Mouse (Mus musculus): ENCODE measurements around the gene Taok2. TPM values are rescaled to one million over a fixed set of nuclear protein-coding genes. Genes with fewer than 3 reads are reported as not detected.
A peak's percentile ranks its signal among the peaks of the same experiment; 100 is the strongest.

The Taok2 gene
- polyA plus RNA-seq, 1 experiment from 2014 or later, result 36.4 TPM

DNA sequence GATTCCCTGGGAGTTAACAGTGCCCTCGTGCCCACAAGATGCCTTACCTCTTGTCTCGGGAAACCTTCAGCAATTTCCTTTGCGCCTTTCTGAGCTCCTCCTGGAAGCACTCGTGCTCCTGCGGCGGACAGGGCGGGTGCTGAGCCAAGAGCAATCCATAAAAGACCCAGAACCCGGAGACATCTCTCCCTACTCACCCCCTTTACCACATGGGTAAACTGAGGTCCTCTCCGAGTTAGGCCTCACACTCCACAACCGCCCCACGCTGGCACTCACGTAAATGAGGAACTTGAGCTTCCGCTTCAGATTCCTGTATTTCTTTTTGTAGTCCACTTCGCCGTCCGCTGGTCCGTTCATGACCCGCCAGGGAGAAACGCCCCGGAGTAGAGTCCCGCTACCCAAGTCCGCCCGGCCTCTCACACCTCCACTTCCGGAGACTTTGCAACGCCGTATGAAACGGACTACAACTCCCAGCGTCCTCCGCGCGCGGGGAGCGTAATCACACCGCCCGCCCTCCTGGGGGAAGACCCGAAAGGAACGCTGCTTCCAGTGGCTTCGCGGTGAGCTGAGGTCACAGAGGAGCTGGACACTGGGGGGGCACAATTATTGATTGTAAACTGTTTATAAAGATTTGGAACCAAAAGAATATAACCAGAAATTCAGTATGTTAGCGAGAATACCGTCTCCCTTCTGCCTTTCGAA lies 22.9 kb downstream of the Taok2 start, which contains the start of gene Hirip3:
Hirip3 (plus strand) TSS at position 544 of the 702 bp plus-strand sequence.
- Histone ChIP-seq H3K9me3 (ENCODE audit: control insufficient read depth, low read length) (no peaks in the 10 kb centered on the region), H3K27me3 (ENCODE audit: control insufficient read depth, insufficient read depth, low read length) (no peaks in the 10 kb centered on the region), H3K4me1 (replicated peaks; ENCODE audit: control insufficient read depth, insufficient read depth, low read length) (peaks cover 24% of the 10 kb centered on the region), H3K4me3 (replicated peaks; ENCODE audit: low read length) (peak within 1 kb of the TSS; percentile 50), H3K4me2 (replicated peaks) (peak within 1 kb of the TSS; percentile 84), H3K9ac (peak within 1 kb of the TSS; percentile 59), H3K36me3 (replicated peaks; ENCODE audit: control insufficient read depth, insufficient read depth) (peaks cover 49% of the 10 kb centered on the region), H3K27ac (peak within 1 kb of the TSS; percentile 89)
- 5% methylated on average over 42 of the region's 42 CpGs for WGBS
- ATAC-seq (ENCODE audit: low FRiP score), result peak; percentile 87
- peak; percentile 96 for DNase-seq (ENCODE audit: low spot score)

DNA sequence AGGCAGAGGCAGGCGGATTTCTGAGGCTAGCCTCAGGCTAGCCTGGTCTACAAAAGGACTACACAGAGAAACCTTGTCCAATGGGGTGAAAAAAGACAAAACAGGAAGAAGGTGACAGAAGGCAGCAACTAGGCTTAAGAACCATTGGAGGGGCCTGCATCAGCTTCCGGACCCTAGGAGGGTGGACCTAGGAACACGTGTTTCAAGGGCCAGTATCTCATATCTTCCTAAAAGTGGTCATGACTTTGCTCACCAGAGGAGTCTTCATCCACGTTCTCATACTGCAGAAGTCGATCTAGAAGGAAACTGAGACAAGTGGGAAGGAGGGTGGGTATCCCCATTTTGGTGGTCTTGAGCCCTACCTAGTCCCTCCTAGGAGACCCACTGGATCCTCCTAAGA lies 23.5 kb downstream of the Taok2 start:
- ATAC-seq (ENCODE audit: low FRiP score) (no peak), DNase-seq (ENCODE audit: low spot score) (no peak)
- Histone ChIP-seq H3K9ac (peak overlapping the region; percentile 59), H3K36me3 (replicated peaks; ENCODE audit: control insufficient read depth, insufficient read depth) (peaks cover 49% of the 10 kb centered on the region), H3K27ac (no peak overlapping the region), H3K4me2 (replicated peaks) (peak overlapping the region; percentile 84), H3K27me3 (ENCODE audit: control insufficient read depth, insufficient read depth, low read length) (no peaks in the 10 kb centered on the region), H3K9me3 (ENCODE audit: control insufficient read depth, low read length) (no peaks in the 10 kb centered on the region), H3K4me1 (replicated peaks; ENCODE audit: control insufficient read depth, insufficient read depth, low read length) (peaks cover 24% of the 10 kb centered on the region), H3K4me3 (replicated peaks; ENCODE audit: low read length) (peak overlapping the region; percentile 50)
- 73% methylated on average over 5 of the region's 5 CpGs for WGBS

DNA sequence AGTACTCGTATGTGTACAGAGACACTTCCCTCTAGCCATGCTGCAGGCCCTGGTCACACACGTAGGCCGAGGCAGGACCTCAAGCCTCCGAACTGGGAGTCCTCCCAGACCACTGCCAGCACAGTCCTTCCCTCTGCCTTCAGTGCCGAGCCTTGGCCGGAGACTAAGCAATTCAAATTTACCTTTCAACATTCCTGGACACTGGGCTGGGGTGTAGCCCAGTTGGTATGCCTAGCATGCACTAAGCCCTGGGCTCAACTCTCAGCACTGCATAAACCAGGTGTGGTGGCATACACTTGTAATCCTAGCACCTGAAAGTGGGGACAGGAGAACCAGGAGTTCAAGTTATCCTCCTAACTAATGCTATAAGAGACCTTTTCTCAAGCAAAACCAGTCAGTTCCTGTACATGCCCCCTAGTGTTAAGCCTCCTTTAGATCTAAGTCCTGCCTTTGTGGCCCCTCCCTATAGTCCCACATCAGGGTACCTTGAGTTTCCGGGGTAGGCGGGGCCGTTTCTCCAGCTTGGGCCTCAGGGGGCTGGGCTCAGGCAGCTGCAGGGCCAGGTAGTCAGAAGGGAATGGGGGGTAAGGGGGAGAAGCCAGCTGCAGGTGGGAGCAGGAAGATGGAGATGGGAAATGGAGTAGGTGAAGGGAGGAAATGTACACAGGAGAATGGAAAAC lies 27.6 kb downstream of the Taok2 start:
- H3K4me3 ChIP-seq (replicated peaks; ENCODE audit: low read length), result no peak overlapping the region
- no peak for ATAC-seq (ENCODE audit: low FRiP score)
- no peak overlapping the region for H3K4me2 ChIP-seq (replicated peaks)
- H3K9me3 ChIP-seq (ENCODE audit: control insufficient read depth, low read length), result no peaks in the 10 kb centered on the region
- H3K9ac ChIP-seq, result no peak overlapping the region
- no peaks in the 10 kb centered on the region for H3K27me3 ChIP-seq (ENCODE audit: control insufficient read depth, insufficient read depth, low read length)
- H3K27ac ChIP-seq, result no peak overlapping the region
- peaks cover 67% of the 10 kb centered on the region for H3K36me3 ChIP-seq (replicated peaks; ENCODE audit: control insufficient read depth, insufficient read depth)
- peaks cover 8% of the 10 kb centered on the region for H3K4me1 ChIP-seq (replicated peaks; ENCODE audit: control insufficient read depth, insufficient read depth, low read length)
- WGBS, result 77% methylated on average over 9 of the region's 9 CpGs
- no peak for DNase-seq (ENCODE audit: low spot score)

DNA sequence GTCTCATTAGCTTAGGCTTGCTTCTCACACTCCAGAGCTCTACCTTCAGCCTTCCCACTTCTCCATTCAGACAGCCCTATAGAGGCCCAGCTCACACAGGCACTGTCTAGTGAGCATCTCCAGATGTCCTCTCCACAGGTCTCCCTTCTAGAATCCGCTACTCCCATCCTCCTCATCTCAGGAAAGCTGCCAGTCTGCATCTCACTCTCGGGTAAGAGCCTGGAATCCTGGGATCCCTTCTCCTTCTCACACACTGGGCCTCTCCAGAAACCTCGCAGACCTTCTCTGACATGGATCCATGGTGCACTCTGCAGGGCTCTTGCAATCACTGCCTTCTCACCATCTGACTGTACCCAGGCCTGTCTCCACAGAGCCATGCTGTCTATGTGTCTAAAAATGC lies 28.9 kb downstream of the Taok2 start:
- H3K9me3 ChIP-seq (ENCODE audit: control insufficient read depth, low read length), result no peaks in the 10 kb centered on the region
- H3K4me1 ChIP-seq (replicated peaks; ENCODE audit: control insufficient read depth, insufficient read depth, low read length), result peaks cover under 1% of the 10 kb centered on the region; the same call in 1 of the 2 replicates
- no peak overlapping the region for H3K4me2 ChIP-seq (replicated peaks)
- no peak for ATAC-seq (ENCODE audit: low FRiP score)
- no peaks in the 10 kb centered on the region for H3K27me3 ChIP-seq (ENCODE audit: control insufficient read depth, insufficient read depth, low read length)
- H3K4me3 ChIP-seq (replicated peaks; ENCODE audit: low read length), result no peak overlapping the region
- H3K36me3 ChIP-seq (replicated peaks; ENCODE audit: control insufficient read depth, insufficient read depth), result peaks cover 71% of the 10 kb centered on the region
- no peak for DNase-seq (ENCODE audit: low spot score)
- H3K27ac ChIP-seq, result no peak overlapping the region
- no peak overlapping the region for H3K9ac ChIP-seq
- WGBS, result 87% methylated on average over 3 of the region's 3 CpGs

DNA sequence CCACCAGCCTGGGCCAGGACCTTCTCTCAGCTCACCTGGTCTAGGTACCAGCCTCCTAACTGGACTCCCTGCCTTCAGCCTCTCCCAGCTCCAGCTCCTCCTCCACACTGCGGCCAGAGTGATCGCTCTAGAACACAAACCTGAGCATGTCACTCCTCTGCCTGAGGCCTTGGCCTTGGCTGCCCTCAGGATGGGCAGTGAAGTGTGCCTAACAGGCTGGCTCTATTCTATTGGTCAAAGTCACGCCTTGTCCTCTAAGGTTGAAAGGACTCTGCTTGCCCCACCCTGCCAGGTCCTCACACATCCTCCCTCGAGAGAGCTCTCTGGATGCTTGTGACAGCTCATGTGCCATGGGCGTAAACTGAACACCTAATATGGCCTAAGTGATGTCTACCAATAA lies 31.0 kb downstream of the Taok2 start:
- H3K9me3 ChIP-seq (ENCODE audit: control insufficient read depth, low read length), result no peaks in the 10 kb centered on the region
- no peak overlapping the region for H3K4me3 ChIP-seq (replicated peaks; ENCODE audit: low read length)
- no peak overlapping the region for H3K9ac ChIP-seq
- peaks cover 55% of the 10 kb centered on the region for H3K36me3 ChIP-seq (replicated peaks; ENCODE audit: control insufficient read depth, insufficient read depth)
- H3K4me1 ChIP-seq (replicated peaks; ENCODE audit: control insufficient read depth, insufficient read depth, low read length), result peaks cover 9% of the 10 kb centered on the region
- no peak overlapping the region for H3K27ac ChIP-seq
- DNase-seq (ENCODE audit: low spot score), result no peak
- no peak for ATAC-seq (ENCODE audit: low FRiP score)
- H3K27me3 ChIP-seq (ENCODE audit: control insufficient read depth, insufficient read depth, low read length), result peaks cover 14% of the 10 kb centered on the region
- WGBS, result 87% methylated on average over 5 of the region's 5 CpGs
- H3K4me2 ChIP-seq (replicated peaks), result no peak overlapping the region

DNA sequence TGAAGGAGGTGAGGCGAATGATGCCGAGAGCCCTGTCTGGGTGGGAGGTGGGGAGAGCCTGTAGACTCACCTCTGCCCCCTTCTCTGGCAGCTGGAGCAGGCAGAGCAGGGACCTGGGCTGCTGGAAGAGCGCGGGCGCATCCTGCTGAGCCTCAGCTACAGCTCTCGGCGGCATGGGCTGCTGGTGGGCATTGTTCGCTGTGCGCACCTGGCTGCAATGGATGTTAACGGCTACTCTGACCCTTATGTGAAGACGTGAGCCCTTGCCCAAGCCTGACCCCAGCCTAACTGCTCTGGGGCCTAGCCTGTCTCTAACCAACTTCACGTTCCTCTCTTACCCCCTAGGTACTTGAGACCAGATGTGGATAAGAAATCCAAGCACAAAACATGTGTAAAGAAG lies 33.3 kb downstream of the Taok2 start:
- Histone ChIP-seq H3K27me3 (ENCODE audit: control insufficient read depth, insufficient read depth, low read length) (peaks cover 21% of the 10 kb centered on the region), H3K4me3 (replicated peaks; ENCODE audit: low read length) (no peak overlapping the region), H3K9me3 (ENCODE audit: control insufficient read depth, low read length) (no peaks in the 10 kb centered on the region), H3K27ac (no peak overlapping the region), H3K4me1 (replicated peaks; ENCODE audit: control insufficient read depth, insufficient read depth, low read length) (peaks cover 21% of the 10 kb centered on the region), H3K4me2 (replicated peaks) (no peak overlapping the region), H3K9ac (no peak overlapping the region), H3K36me3 (replicated peaks; ENCODE audit: control insufficient read depth, insufficient read depth) (peaks cover 45% of the 10 kb centered on the region)
- ATAC-seq (ENCODE audit: low FRiP score) (no peak), DNase-seq (ENCODE audit: low spot score) (no peak)
- 35% methylated on average over 12 of the region's 12 CpGs for WGBS

DNA sequence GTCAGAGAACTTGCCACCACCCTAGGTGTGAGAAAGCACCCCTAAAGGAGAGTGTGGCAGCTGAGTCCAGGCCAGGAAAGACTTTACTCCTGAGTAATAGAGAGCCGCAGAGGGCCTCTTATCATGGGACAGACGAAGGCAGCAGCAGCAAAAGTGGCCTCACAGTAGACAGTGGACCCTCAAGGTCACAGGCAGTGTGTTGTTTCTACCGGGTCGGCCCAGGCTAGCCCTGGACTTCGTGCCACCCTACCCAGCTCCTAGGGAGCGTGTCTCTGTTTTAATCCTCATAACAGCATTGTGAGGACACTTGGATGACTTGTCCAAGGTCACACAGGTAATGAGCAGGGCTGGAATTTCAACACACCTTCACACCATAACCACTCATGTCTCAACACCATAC lies 34.3 kb downstream of the Taok2 start:
- no peak overlapping the region for H3K4me2 ChIP-seq (replicated peaks)
- WGBS, result 91% methylated on average over 6 of the region's 6 CpGs

DNA sequence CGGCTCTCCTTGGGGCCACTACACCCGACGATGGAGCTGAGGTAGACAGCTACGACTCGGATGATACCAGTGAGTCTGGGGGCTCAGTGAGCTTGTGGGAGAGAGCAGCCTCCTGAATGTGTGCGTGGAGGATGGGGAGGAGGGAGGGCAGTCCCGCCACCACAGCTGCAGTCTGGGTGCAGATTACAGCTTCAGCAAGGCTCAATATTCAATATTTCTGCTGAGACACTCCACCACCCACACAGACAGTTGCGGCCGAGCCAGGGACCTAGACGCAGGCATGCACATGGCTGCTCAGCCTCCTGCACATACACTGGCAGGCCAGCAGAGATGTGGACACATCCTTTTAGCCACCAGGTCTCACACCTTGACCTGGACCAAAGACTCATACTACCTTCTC lies 35.7 kb downstream of the Taok2 start:
- DNase-seq (ENCODE audit: low spot score), result no peak
- no peak overlapping the region for H3K27ac ChIP-seq
- peak overlapping the region; percentile 100 for H3K4me2 ChIP-seq (replicated peaks)
- H3K4me1 ChIP-seq (replicated peaks; ENCODE audit: control insufficient read depth, insufficient read depth, low read length), result peaks cover 21% of the 10 kb centered on the region
- H3K27me3 ChIP-seq (ENCODE audit: control insufficient read depth, insufficient read depth, low read length), result peaks cover 21% of the 10 kb centered on the region
- no peaks in the 10 kb centered on the region for H3K9me3 ChIP-seq (ENCODE audit: control insufficient read depth, low read length)
- H3K9ac ChIP-seq, result peak overlapping the region; percentile 76
- 36% methylated on average over 10 of the region's 10 CpGs for WGBS
- H3K36me3 ChIP-seq (replicated peaks; ENCODE audit: control insufficient read depth, insufficient read depth), result peaks cover 21% of the 10 kb centered on the region
- ATAC-seq (ENCODE audit: low FRiP score), result 0 out of 2 replicates have a peak, but pooled peaks have one; percentile 7
- peak overlapping the region; percentile 59 for H3K4me3 ChIP-seq (replicated peaks; ENCODE audit: low read length)

More for the DNA sequence above, 34.3 kb downstream of the Taok2 start:
- no peak for DNase-seq (ENCODE audit: low spot score)
- Histone ChIP-seq H3K4me3 (replicated peaks; ENCODE audit: low read length) (no peak overlapping the region), H3K9ac (no peak overlapping the region), H3K9me3 (ENCODE audit: control insufficient read depth, low read length) (no peaks in the 10 kb centered on the region), H3K36me3 (replicated peaks; ENCODE audit: control insufficient read depth, insufficient read depth) (peaks cover 35% of the 10 kb centered on the region), H3K27me3 (ENCODE audit: control insufficient read depth, insufficient read depth, low read length) (peaks cover 21% of the 10 kb centered on the region), H3K4me1 (replicated peaks; ENCODE audit: control insufficient read depth, insufficient read depth, low read length) (peaks cover 21% of the 10 kb centered on the region), H3K27ac (no peak overlapping the region)
- ATAC-seq (ENCODE audit: low FRiP score), result no peak

Data from hindbrain, embryonic 14.5 days (tissue).